ENCODE assay signal across 10 mouse cellular contexts in the genomic region with DNA sequence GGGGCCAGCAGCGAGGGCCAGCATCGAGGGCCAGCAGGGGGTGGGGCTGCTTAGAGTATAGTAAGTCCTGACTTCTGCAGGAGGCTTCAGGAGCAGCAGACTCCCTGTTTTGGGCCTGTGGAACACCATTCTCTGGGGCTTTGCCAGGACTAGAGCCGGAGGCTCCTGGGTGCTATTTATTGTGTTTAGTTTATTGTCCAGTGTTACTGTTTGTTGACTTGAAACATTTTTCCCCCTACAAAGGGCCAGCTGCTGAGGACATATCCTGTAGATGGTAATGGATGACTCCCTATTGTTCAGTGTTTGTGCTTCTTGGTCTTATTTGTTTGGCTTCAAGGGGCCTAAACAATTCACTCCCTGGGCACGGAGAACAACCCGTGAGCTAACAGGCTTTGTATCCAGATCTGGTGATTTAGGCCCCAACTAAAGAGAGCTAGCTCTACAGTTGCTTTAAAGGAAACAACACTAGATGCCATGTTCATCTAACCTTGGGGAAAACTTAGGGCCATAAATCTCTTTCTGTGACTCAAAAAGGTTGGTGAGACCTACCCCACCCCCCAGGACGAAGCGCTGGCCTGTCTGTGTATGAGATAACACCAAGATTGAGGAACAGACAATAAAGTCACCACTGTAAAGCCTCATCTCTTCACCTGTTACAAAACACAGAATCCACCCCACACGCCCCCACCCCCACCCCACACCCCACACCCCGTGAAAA.
A peak's percentile ranks its signal among the peaks of the same experiment; 100 is the strongest.
DNase-seq lines count a peak whose midpoint lies in the region; ATAC-seq and TF ChIP-seq lines count a peak whose summit lies in the region.
"Had no signal": no experiment of that assay in that cellular context is flagged by ENCODE, and none has a peak within 500 bp of the region (broad histone marks: within the 10 kb centered on the region; RNA-seq: fewer than 3 reads in every experiment).

No protein-coding gene starts in this region.

- no peak overlapping the region for H3K9ac ChIP-seq in heart, embryonic 16.5 days (ENCODE audit: low read length)
- H3K9ac ChIP-seq in heart, embryonic 12.5 days, result no peak overlapping the region
- H3K9ac ChIP-seq: heart, embryonic 13.5 days had no signal

- peak overlapping the region; percentile 59 for H3K27ac ChIP-seq in heart, embryonic 16.5 days (ENCODE audit: low read length)
- H3K27ac ChIP-seq in heart, embryonic 12.5 days (ENCODE audit: poor library complexity, severe bottlenecking), result no peak overlapping the region
- H3K27ac ChIP-seq in cortical plate, adult 2 months (ENCODE audit: insufficient read depth, low read length), result 0 out of 2 replicates have a peak overlapping the region, but pooled peaks have one; percentile 21

- no peak for TF ChIP-seq CTCF in cortical plate, adult 2 months (IDR thresholded peaks at IDR 0.05; ENCODE audit: extremely low read depth, insufficient read depth, low read length)
- TF ChIP-seq CTCF in lung, adult 2 months (IDR thresholded peaks at IDR 0.05; ENCODE audit: insufficient read depth, low read length), result no peak

- peak; percentile 37 for DNase-seq in adrenal gland, postnatal 10 days
- DNase-seq in lung, adult 2 months, result no peak
- no peak for DNase-seq in ovary, postnatal 36 days (ENCODE audit: low spot score)
- DNase-seq in B cell, adult 2 months, result no peak
- no peak for DNase-seq in gastrocnemius, postnatal 25 days
- DNase-seq: cerebellum, postnatal 10 days had no signal

- peaks cover 6% of the 10 kb centered on the region; the same call in 1 of the 2 replicates for H3K4me1 ChIP-seq in heart, embryonic 16.5 days (ENCODE audit: control insufficient read depth, insufficient read depth, low read length)
- H3K4me1 ChIP-seq in heart, embryonic 12.5 days (replicated peaks), result peaks cover 19% of the 10 kb centered on the region
- H3K4me1 ChIP-seq in cortical plate, adult 2 months (ENCODE audit: control insufficient read depth, insufficient read depth, low read length), result no peaks in the 10 kb centered on the region
- H3K4me1 ChIP-seq in lung, adult 2 months (ENCODE audit: control insufficient read depth, insufficient read depth, low read length), result peaks cover 13% of the 10 kb centered on the region; the same call in 1 of the 2 replicates

- ATAC-seq in heart, embryonic 16.5 days (replicated peaks; ENCODE audit: extremely low read depth, insufficient read depth, low FRiP score), result no peak
- ATAC-seq in heart, embryonic 12.5 days (ENCODE audit: insufficient number of reproducible peaks, low FRiP score), result no peak

- no peaks in the 10 kb centered on the region for H3K27me3 ChIP-seq in heart, embryonic 16.5 days (ENCODE audit: control insufficient read depth, insufficient read depth, low read length)
- no peaks in the 10 kb centered on the region for H3K27me3 ChIP-seq in heart, embryonic 12.5 days (replicated peaks)
- H3K27me3 ChIP-seq: heart, embryonic 13.5 days had no signal

- no peaks in the 10 kb centered on the region for H3K9me3 ChIP-seq in heart, embryonic 16.5 days (replicated peaks; ENCODE audit: control insufficient read depth, low read length)
- no peaks in the 10 kb centered on the region for H3K9me3 ChIP-seq in heart, embryonic 12.5 days (replicated peaks)
- H3K9me3 ChIP-seq: heart, embryonic 13.5 days had no signal

- no peak overlapping the region for H3K4me3 ChIP-seq in heart, embryonic 16.5 days (ENCODE audit: low read length)
- no peak overlapping the region for H3K4me3 ChIP-seq in heart, embryonic 12.5 days
- H3K4me3 ChIP-seq in cortical plate, adult 2 months (ENCODE audit: insufficient read depth, low read length), result no peak overlapping the region
- H3K4me3 ChIP-seq in lung, adult 2 months (replicated peaks; ENCODE audit: extremely low read depth, low read depth, low read length), result peak overlapping the region; percentile 16
- H3K4me3 ChIP-seq: heart, embryonic 13.5 days had no signal

- H3K4me2 ChIP-seq in heart, embryonic 16.5 days (ENCODE audit: low read depth, low read length), result no peak overlapping the region
- no peak overlapping the region for H3K4me2 ChIP-seq in heart, embryonic 12.5 days

- no peak for TF ChIP-seq POLR2A in cortical plate, adult 2 months (IDR thresholded peaks at IDR 0.05; ENCODE audit: extremely low read depth, insufficient read depth, low read length)
- TF ChIP-seq POLR2A in lung, adult 2 months (IDR thresholded peaks at IDR 0.05; ENCODE audit: borderline replicate concordance, extremely low read depth, low read depth, low read length), result no peak

- H3K36me3 ChIP-seq in heart, embryonic 16.5 days (ENCODE audit: control insufficient read depth, insufficient read depth), result no peaks in the 10 kb centered on the region
- no peaks in the 10 kb centered on the region for H3K36me3 ChIP-seq in heart, embryonic 12.5 days
- H3K36me3 ChIP-seq: heart, embryonic 13.5 days had no signal

- 63% methylated on average over 9 of the region's 9 CpGs for WGBS in heart, embryonic 16.5 days
- 63% methylated on average over 9 of the region's 9 CpGs for WGBS in heart, embryonic 12.5 days
- 34% methylated on average over 9 of the region's 9 CpGs for WGBS in lung, adult 2 months
